Mouse (Mus musculus): ENCODE data around the gene Ncor1. TPM values are rescaled to one million over a fixed set of nuclear protein-coding genes. Genes with fewer than 3 reads are reported as not detected.

The Ncor1 gene
- 140 and 155 TPM in 2 replicates for polyA plus RNA-seq (2015; fragmentation: Nextera tagmentation; extraction: Ambion mirVana)

GRCm38 (mm10) chr11:62458276-62458724 is at the start of gene Ncor1, which contains the start of gene Pigl:
Gene Ncor1 (minus strand): TSS chr11:62458541.
Gene Pigl (plus strand): TSS chr11:62458460.
- Histone ChIP-seq H3K4me2 (peak within 1 kb of the TSS; percentile 62), H3K4me1 (no peaks in the 10 kb centered on the region; the same call in 1 of the 2 replicates), H3K27ac (peak within 1 kb of the TSS; percentile 97), H3K9me3 (no peaks in the 10 kb centered on the region), H3K27me3 (replicated peaks) (no peaks in the 10 kb centered on the region), H3K9ac (peak within 1 kb of the TSS; percentile 65), H3K4me3 (replicated peaks) (peak within 1 kb of the TSS; percentile 94), H3K36me3 (no peaks in the 10 kb centered on the region)
- ATAC-seq (ENCODE audit: insufficient read depth, low FRiP score, low read depth): peak; percentile 61
- WGBS: under 1% methylated on average over 33 of the region's 33 CpGs

GRCm38 (mm10) chr11:62507683-62508082 is 49.3 kb upstream of the Ncor1 start:
- Histone ChIP-seq H3K9ac (no peak overlapping the region), H3K9me3 (no peaks in the 10 kb centered on the region), H3K27ac (no peak overlapping the region), H3K4me2 (no peak overlapping the region), H3K27me3 (replicated peaks) (no peaks in the 10 kb centered on the region), H3K4me3 (replicated peaks) (no peak overlapping the region), H3K4me1 (no peaks in the 10 kb centered on the region), H3K36me3 (no peaks in the 10 kb centered on the region)
- ATAC-seq (ENCODE audit: insufficient read depth, low FRiP score, low read depth): no peak
- WGBS: 77% methylated on average over 4 of the region's 4 CpGs

GRCm38 (mm10) chr11:62500529-62500928 is 42.2 kb upstream of the Ncor1 start:
- Histone ChIP-seq H3K4me2 (no peak overlapping the region), H3K27me3 (replicated peaks) (no peaks in the 10 kb centered on the region), H3K4me1 (peaks cover 4% of the 10 kb centered on the region; the same call in 1 of the 2 replicates), H3K9ac (no peak overlapping the region), H3K27ac (no peak overlapping the region), H3K9me3 (no peaks in the 10 kb centered on the region), H3K4me3 (replicated peaks) (no peak overlapping the region), H3K36me3 (no peaks in the 10 kb centered on the region)
- 60% methylated on average over 2 of the region's 2 CpGs for WGBS
- ATAC-seq (ENCODE audit: insufficient read depth, low FRiP score, low read depth): no peak

GRCm38 (mm10) chr11:62498802-62499201 is 40.5 kb upstream of the Ncor1 start:
- Histone ChIP-seq H3K27me3 (replicated peaks) (no peaks in the 10 kb centered on the region), H3K36me3 (no peaks in the 10 kb centered on the region), H3K9ac (no peak overlapping the region), H3K9me3 (no peaks in the 10 kb centered on the region), H3K4me1 (peaks cover 14% of the 10 kb centered on the region), H3K4me2 (no peak overlapping the region), H3K4me3 (replicated peaks) (no peak overlapping the region), H3K27ac (no peak overlapping the region)
- no peak for ATAC-seq (ENCODE audit: insufficient read depth, low FRiP score, low read depth)
- WGBS: 93% methylated on average over 2 of the region's 2 CpGs

GRCm38 (mm10) chr11:62497181-62497580 is 38.8 kb upstream of the Ncor1 start:
- Histone ChIP-seq H3K36me3 (no peaks in the 10 kb centered on the region), H3K4me1 (peaks cover 14% of the 10 kb centered on the region), H3K9ac (no peak overlapping the region), H3K27ac (no peak overlapping the region), H3K27me3 (replicated peaks) (no peaks in the 10 kb centered on the region), H3K4me3 (replicated peaks) (no peak overlapping the region), H3K9me3 (no peaks in the 10 kb centered on the region), H3K4me2 (no peak overlapping the region)
- WGBS: 42% methylated on average over 3 of the region's 3 CpGs
- ATAC-seq (ENCODE audit: insufficient read depth, low FRiP score, low read depth): no peak

GRCm38 (mm10) chr11:62496151-62496715 is 37.9 kb upstream of the Ncor1 start:
- Histone ChIP-seq H3K9me3 (no peaks in the 10 kb centered on the region), H3K4me2 (no peak overlapping the region), H3K36me3 (no peaks in the 10 kb centered on the region), H3K27ac (no peak overlapping the region), H3K4me3 (replicated peaks) (no peak overlapping the region), H3K4me1 (peaks cover 14% of the 10 kb centered on the region), H3K9ac (no peak overlapping the region), H3K27me3 (replicated peaks) (no peaks in the 10 kb centered on the region)
- 63% methylated on average over 5 of the region's 5 CpGs for WGBS
- no peak for ATAC-seq (ENCODE audit: insufficient read depth, low FRiP score, low read depth)

- Histone ChIP-seq H3K4me2 (peak overlapping the region; percentile 34), H3K9ac (no peak overlapping the region), H3K4me3 (replicated peaks) (no peak overlapping the region), H3K36me3 (no peaks in the 10 kb centered on the region), H3K4me1 (peaks cover 14% of the 10 kb centered on the region), H3K27me3 (replicated peaks) (no peaks in the 10 kb centered on the region), H3K9me3 (no peaks in the 10 kb centered on the region), H3K27ac (peak overlapping the region; percentile 87)
- WGBS: 15% methylated on average over 9 of the region's 10 CpGs
- no peak for ATAC-seq (ENCODE audit: insufficient read depth, low FRiP score, low read depth)
Measured at GRCm38 (mm10) chr11:62495276-62495801, 37.0 kb upstream of the Ncor1 start.

- Histone ChIP-seq H3K4me3 (replicated peaks) (no peak overlapping the region), H3K9ac (no peak overlapping the region), H3K9me3 (no peaks in the 10 kb centered on the region), H3K4me1 (peaks cover 14% of the 10 kb centered on the region), H3K27ac (peak overlapping the region; percentile 87), H3K4me2 (peak overlapping the region; percentile 34), H3K27me3 (replicated peaks) (no peaks in the 10 kb centered on the region), H3K36me3 (no peaks in the 10 kb centered on the region)
- WGBS: 6% methylated on average over 6 of the region's 6 CpGs
- peak; percentile 79 for ATAC-seq (ENCODE audit: insufficient read depth, low FRiP score, low read depth)
Measured at GRCm38 (mm10) chr11:62494754-62495275, 36.5 kb upstream of the Ncor1 start.

- Histone ChIP-seq H3K27ac (no peak overlapping the region), H3K36me3 (no peaks in the 10 kb centered on the region), H3K9me3 (no peaks in the 10 kb centered on the region), H3K4me2 (no peak overlapping the region), H3K27me3 (replicated peaks) (no peaks in the 10 kb centered on the region), H3K4me3 (replicated peaks) (no peak overlapping the region), H3K9ac (no peak overlapping the region), H3K4me1 (peaks cover 14% of the 10 kb centered on the region)
- ATAC-seq (ENCODE audit: insufficient read depth, low FRiP score, low read depth): no peak
- WGBS: 97% methylated on average over 6 of the region's 6 CpGs
Measured at GRCm38 (mm10) chr11:62493701-62494100, 35.4 kb upstream of the Ncor1 start.

GRCm38 (mm10) chr11:62487540-62488350 is 29.4 kb upstream of the Ncor1 start:
- Histone ChIP-seq H3K4me2 (no peak overlapping the region), H3K27ac (no peak overlapping the region), H3K9ac (no peak overlapping the region), H3K4me3 (replicated peaks) (no peak overlapping the region), H3K4me1 (no peaks in the 10 kb centered on the region), H3K36me3 (no peaks in the 10 kb centered on the region), H3K27me3 (replicated peaks) (no peaks in the 10 kb centered on the region), H3K9me3 (no peaks in the 10 kb centered on the region)
- ATAC-seq (ENCODE audit: insufficient read depth, low FRiP score, low read depth): no peak
- WGBS: 95% methylated on average over 10 of the region's 10 CpGs

GRCm38 (mm10) chr11:62486949-62487348 is 28.6 kb upstream of the Ncor1 start:
- Histone ChIP-seq H3K9ac (no peak overlapping the region), H3K4me2 (no peak overlapping the region), H3K4me3 (replicated peaks) (no peak overlapping the region), H3K27ac (no peak overlapping the region), H3K27me3 (replicated peaks) (no peaks in the 10 kb centered on the region), H3K4me1 (no peaks in the 10 kb centered on the region), H3K36me3 (no peaks in the 10 kb centered on the region), H3K9me3 (no peaks in the 10 kb centered on the region)
- WGBS: 86% methylated on average over 1 of the region's 1 CpGs
- no peak for ATAC-seq (ENCODE audit: insufficient read depth, low FRiP score, low read depth)

- Histone ChIP-seq H3K4me3 (replicated peaks) (no peak overlapping the region), H3K36me3 (no peaks in the 10 kb centered on the region), H3K4me2 (no peak overlapping the region), H3K9me3 (no peaks in the 10 kb centered on the region), H3K27ac (no peak overlapping the region), H3K27me3 (replicated peaks) (no peaks in the 10 kb centered on the region), H3K9ac (no peak overlapping the region), H3K4me1 (no peaks in the 10 kb centered on the region)
- WGBS: 75% methylated on average over 5 of the region's 5 CpGs
- ATAC-seq (ENCODE audit: insufficient read depth, low FRiP score, low read depth): no peak
Measured at GRCm38 (mm10) chr11:62479581-62479980, 21.2 kb upstream of the Ncor1 start.
